Mouse (Mus musculus) left cerebral cortex, postnatal 10 days (tissue): ENCODE data around the gene Ccdc40. TPM values are rescaled to one million over a fixed set of nuclear protein-coding genes. Genes with fewer than 3 reads are reported as not detected.
A peak's percentile ranks its signal among the peaks of the same experiment; 100 is the strongest.

Experiments
- DNase-seq, 2 experiments: peaks; one replicate each; pipeline ENCODE4 v3.0.0; 2021 to 2022; ENCODE audit warnings: low spot score in 2 of 2, mixed read lengths in 1 of 2; ENCODE audit errors: extremely low spot score in 1 of 2
- intact Hi-C: fragments of 180-260 bp; cut with DNase I; formaldehyde crosslinking; loops from one replicate; pipeline ENCODE4 v1.15.1; 2025
- total RNA-seq, 2 experiments: library from RNA; stranded (reverse); gene quantifications; 2 replicates each; pipeline ENCODE4 v1.2.3; 2021

Gene Ccdc40
- total RNA-seq: 1 to 10 TPM; 3.0 to 3.7 TPM

- DNase-seq: peak in 1 of 2 experiments; percentile 81
- intact Hi-C loops: no loop called here
Observed at GRCm38 (mm10) chr11:119228091-119228781, at the start of gene Ccdc40, which contains the start of gene Tbc1d16. TSS of gene Ccdc40 (plus strand) at chr11:119228572. TSS of gene Tbc1d16 (minus strand) at chr11:119228499.

DNA sequence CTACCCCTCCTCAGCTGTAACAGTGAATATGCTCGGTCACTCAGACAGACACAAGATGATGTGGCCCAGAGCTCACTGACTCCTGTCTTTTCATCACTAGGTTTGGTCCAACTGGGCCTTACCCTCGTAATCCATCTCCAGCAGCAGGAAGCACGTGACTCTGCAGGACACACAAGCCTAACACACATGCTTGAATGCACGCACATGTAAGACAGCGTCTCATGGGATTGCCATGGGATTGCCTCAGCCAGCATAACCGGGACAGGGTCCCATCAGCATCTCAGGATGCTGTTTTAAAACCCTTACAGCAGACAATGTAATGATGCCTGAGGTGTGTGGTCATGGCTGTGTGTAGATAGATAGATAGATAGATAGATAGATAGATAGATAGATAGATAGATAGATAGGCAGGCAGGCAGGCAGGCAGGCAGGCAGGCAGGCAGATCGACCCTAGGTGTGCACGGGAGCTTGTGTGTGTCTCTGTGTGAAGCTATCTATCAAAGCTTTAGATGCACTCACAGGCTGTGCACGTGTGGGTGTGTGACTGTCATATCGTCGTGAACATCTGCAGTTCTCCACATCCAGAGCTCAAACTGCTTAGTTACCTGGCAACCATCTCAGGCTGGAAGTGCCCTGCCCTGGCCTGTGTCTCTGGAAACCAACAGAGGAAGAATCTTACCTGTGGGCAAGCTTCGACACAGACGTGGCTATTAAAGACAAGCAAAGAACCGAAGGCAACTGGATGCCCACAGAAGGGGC lies 47.4 kb upstream of the Ccdc40 start:
- intact Hi-C loops: no loop called here
- no peak for DNase-seq

GRCm38 (mm10) chr11:119181861-119182395 lies 46.4 kb upstream of the Ccdc40 start:
- intact Hi-C loops: no loop called here
- DNase-seq: no peak

GRCm38 (mm10) chr11:119183684-119184310 lies 44.6 kb upstream of the Ccdc40 start:
- DNase-seq: no peak
- intact Hi-C loops: no loop called here

DNA sequence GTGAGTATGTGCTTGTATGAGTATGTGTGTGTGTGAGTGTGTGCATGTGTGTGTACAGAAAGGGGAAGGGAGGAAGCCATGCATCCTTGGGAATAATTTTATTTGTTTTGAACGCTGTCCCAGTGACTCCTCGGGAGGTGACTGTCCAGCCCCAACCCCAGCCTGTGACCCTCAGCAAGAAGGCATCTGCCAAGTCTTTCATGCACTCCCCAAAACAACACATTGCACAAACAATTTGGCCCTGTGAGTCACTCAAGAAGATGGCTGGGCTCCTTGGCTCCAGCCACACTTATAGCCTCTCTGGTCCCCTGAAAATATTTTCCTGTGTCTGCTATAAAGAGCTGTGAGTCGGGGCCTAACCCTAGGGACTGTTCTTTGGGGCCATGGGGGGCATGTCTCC lies 42.0 kb upstream of the Ccdc40 start:
- intact Hi-C loops: loop anchor here (5.0 kb wide), 2 partner anchors 99 to 134 kb away; partner anchors contain the start of gene Cbx4
- no peak for DNase-seq

GRCm38 (mm10) chr11:119186989-119187799 lies 41.2 kb upstream of the Ccdc40 start:
- peak; percentile 46 to 86 for DNase-seq
- intact Hi-C loops: loop anchor here (5.0 kb wide), 2 partner anchors 100 to 135 kb away; partner anchors contain the start of gene Cbx4

- no peak for DNase-seq
- intact Hi-C loops: loop anchor here (5.0 kb wide), 2 partner anchors 100 to 135 kb away; partner anchors contain the start of gene Cbx4
Observed at GRCm38 (mm10) chr11:119187800-119188197, 40.6 kb upstream of the Ccdc40 start.

DNA sequence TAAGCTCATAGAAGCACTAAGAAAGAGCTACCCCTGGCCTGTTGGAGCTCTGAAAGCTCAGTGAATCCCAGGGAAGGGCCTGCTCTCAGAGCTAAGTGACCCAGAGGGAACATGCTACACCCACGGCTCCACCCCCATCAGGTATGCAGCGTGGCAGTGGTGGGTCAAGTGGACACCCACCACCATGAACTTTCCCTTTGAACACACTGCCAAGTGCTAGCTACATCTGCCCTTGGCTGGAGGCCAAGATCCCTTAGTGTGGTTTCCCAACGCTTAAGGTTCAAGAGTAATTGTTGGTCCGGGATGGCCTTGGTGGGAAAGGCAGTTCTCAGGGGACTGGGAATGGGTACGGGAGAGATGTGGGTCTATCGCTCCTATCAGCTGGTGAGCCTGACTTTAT lies 40.0 kb upstream of the Ccdc40 start:
- intact Hi-C loops: loop anchor here (5.0 kb wide), 2 partner anchors 101 to 136 kb away; partner anchors contain the start of gene Cbx4
- peak in 1 of 2 experiments; percentile 62 for DNase-seq

DNA sequence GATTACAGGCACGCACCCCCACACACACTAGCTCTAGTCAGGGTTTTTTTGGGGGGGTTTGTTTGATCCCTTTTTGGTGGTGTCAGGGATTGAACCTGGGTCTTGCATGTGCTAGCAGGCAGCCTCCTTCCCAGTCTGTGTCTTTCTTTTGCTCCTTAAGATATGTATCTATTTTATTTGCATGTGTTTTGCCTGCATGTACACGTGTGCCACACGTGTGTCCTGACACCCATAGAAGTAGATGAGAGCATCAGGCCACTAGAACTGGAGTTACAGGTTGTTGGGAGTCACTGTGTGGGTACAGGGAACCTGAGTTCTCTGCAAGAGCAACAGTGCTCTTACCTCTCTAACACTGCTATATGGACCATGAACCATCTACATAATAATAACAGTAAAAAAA lies 39.1 kb upstream of the Ccdc40 start:
- intact Hi-C loops: loop anchor here (5.0 kb wide), 2 partner anchors 102 to 137 kb away; partner anchors contain the start of gene Cbx4
- DNase-seq: no peak

GRCm38 (mm10) chr11:119190498-119190897 lies 37.9 kb upstream of the Ccdc40 start:
- intact Hi-C loops: no loop called here
- peak; percentile 38 to 81 for DNase-seq

DNA sequence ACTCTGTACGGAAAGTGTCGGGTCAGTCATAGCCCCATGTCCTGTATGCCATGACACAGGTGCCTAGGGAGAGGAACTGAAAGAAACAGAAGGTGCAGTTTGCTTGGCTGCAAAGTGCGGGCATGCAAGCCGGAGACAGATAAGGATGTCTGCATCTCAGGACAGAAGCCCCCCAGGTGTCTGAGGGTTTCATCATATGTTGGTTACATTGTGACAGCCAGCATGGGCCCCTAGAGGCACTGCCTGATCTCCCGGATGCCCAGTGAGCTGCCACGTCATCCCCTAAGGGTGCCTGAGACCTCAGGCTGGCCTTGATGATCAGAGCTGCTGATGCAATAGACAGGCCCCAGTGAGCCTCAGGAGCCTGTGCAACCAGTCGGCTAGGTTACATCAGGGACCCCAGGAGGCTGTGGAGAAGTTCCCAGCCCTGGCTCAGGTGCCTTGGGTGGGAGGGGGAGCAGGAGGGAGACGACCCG lies 36.7 kb upstream of the Ccdc40 start:
- intact Hi-C loops: no loop called here

DNA sequence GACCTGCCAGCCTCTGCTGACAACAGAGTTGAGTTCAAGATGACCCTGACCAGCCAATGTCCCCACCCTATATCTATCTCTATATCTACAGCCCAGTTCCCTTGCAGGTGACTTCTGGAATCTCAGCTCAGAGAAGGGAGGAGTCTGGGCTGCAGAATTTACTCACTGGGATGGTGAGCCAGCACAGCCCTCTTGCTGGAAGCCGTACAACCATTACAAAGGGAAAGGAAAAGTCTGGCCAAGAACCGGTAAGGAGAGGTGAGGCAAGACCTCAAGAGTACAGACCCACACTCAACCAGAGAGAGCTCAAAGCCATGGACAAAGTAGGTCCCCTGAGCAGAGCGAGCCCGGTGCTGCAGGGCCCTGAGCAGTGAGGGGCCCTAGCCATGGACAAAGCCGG lies 36.2 kb upstream of the Ccdc40 start:
- intact Hi-C loops: no loop called here
- DNase-seq: no peak

More for the DNA sequence above, 36.7 kb upstream of the Ccdc40 start:
- no peak for DNase-seq

DNA sequence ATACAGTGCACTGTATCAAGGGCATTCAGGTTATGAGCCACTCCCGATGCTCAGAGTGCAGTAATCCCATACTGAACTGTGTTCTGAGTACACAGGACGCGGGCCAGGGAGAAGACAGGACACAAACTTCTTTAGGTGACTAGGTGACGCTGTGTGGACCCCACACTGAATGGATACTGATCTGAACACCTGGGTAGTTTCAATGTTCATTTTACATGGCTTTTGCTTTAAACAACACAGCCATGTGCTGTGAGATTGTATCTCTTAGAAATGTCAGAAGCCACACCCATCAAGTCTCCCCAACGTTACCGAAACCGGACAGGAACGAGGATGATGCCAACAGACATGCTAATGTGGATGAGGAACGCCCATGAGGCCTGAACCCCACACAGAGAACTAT lies 35.8 kb upstream of the Ccdc40 start:
- intact Hi-C loops: no loop called here
- no peak for DNase-seq

- intact Hi-C loops: no loop called here
- DNase-seq: peak in 1 of 2 experiments; percentile 41
Observed at GRCm38 (mm10) chr11:119197618-119198563, 30.5 kb upstream of the Ccdc40 start.

- peak; percentile 73 to 74 for DNase-seq
- intact Hi-C loops: no loop called here
Observed at GRCm38 (mm10) chr11:119198564-119199232, 29.7 kb upstream of the Ccdc40 start.

DNA sequence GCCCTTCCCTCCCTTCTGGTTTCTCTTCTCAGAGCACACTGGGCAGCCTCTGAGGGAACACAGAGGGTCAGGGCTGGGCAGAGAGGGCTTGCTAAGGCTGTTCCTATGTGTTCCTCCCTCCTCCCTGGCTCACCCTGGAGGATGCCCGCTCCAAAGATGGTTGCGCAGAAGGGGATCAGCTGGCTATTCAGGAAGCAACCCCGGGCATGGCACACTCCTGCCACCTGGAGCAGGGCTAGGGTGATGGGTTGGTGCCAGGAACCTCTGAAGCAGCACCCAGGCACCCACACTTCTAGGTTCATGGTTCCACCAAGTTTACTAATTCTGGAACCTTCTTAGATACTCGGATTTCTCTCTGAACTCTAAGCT lies 29.2 kb upstream of the Ccdc40 start:
- intact Hi-C loops: no loop called here
- DNase-seq: no peak

GRCm38 (mm10) chr11:119203423-119203822 lies 24.9 kb upstream of the Ccdc40 start:
- no peak for DNase-seq
- intact Hi-C loops: no loop called here
